Mouse (Mus musculus): ENCODE results near the gene Ltb. TPM values are rescaled to one million over a fixed set of nuclear protein-coding genes. Genes with fewer than 3 reads are reported as not detected.

Ltb gene
- polyA plus RNA-seq, 1 experiment from 2014 or later = 1.5 TPM

- ATAC-seq (replicated peaks; ENCODE audit: insufficient number of reproducible peaks, insufficient read depth, low FRiP score, low read depth) = no peak
- Histone ChIP-seq H3K4me1 (replicated peaks) (0 out of 2 replicates have a peak, but pooled peaks cover 4% of the 10 kb centered on the region), H3K9ac (no peak overlapping the region), H3K4me2 (no peak overlapping the region), H3K4me3 (no peak overlapping the region), H3K36me3 (no peaks in the 10 kb centered on the region), H3K27ac (no peak overlapping the region), H3K9me3 (replicated peaks) (no peaks in the 10 kb centered on the region), H3K27me3 (peaks cover 5% of the 10 kb centered on the region; the same call in 1 of the 2 replicates)
- 61% methylated on average over 3 of the region's 3 CpGs for WGBS
Observed at GRCm38 (mm10) chr17:35210593-35210992, 16.4 kb downstream of the Ltb start.

- Histone ChIP-seq H3K4me3 (no peak overlapping the region), H3K4me2 (no peak overlapping the region), H3K4me1 (replicated peaks) (0 out of 2 replicates have a peak, but pooled peaks cover 4% of the 10 kb centered on the region), H3K36me3 (no peaks in the 10 kb centered on the region), H3K9ac (no peak overlapping the region), H3K27me3 (no peaks in the 10 kb centered on the region), H3K9me3 (replicated peaks) (no peaks in the 10 kb centered on the region), H3K27ac (no peak overlapping the region)
- 86% methylated on average over 5 of the region's 5 CpGs for WGBS
- no peak for ATAC-seq (replicated peaks; ENCODE audit: insufficient number of reproducible peaks, insufficient read depth, low FRiP score, low read depth)
Observed at GRCm38 (mm10) chr17:35213071-35213470, 18.8 kb downstream of the Ltb start.

GRCm38 (mm10) chr17:35218516-35219193 lies 24.4 kb downstream of the Ltb start:
- H3K9ac ChIP-seq = no peak overlapping the region
- H3K27me3 ChIP-seq = no peaks in the 10 kb centered on the region
- H3K4me1 ChIP-seq (replicated peaks) = peaks cover 32% of the 10 kb centered on the region
- ATAC-seq (replicated peaks; ENCODE audit: insufficient number of reproducible peaks, insufficient read depth, low FRiP score, low read depth) = peak; percentile 72
- peak overlapping the region; percentile 33 for H3K4me2 ChIP-seq
- H3K36me3 ChIP-seq = peaks cover 6% of the 10 kb centered on the region; the same call in 1 of the 2 replicates
- no peak overlapping the region for H3K4me3 ChIP-seq
- peak overlapping the region; percentile 58 for H3K27ac ChIP-seq
- WGBS = 56% methylated on average over 18 of the region's 18 CpGs
- no peaks in the 10 kb centered on the region for H3K9me3 ChIP-seq (replicated peaks)

- WGBS = 54% methylated on average over 6 of the region's 6 CpGs
- no peaks in the 10 kb centered on the region for H3K27me3 ChIP-seq
- H3K4me3 ChIP-seq = no peak overlapping the region
- H3K9ac ChIP-seq = no peak overlapping the region
- peak overlapping the region; percentile 58 for H3K27ac ChIP-seq
- peaks cover 29% of the 10 kb centered on the region for H3K4me1 ChIP-seq (replicated peaks)
- H3K4me2 ChIP-seq = no peak overlapping the region
- no peaks in the 10 kb centered on the region for H3K9me3 ChIP-seq (replicated peaks)
- ATAC-seq (replicated peaks; ENCODE audit: insufficient number of reproducible peaks, insufficient read depth, low FRiP score, low read depth) = no peak
- H3K36me3 ChIP-seq = peaks cover 6% of the 10 kb centered on the region; the same call in 1 of the 2 replicates
Observed at GRCm38 (mm10) chr17:35219601-35220041, 25.4 kb downstream of the Ltb start.

GRCm38 (mm10) chr17:35220156-35220952 lies 26.1 kb downstream of the Ltb start, which contains the start of gene Gm16181:
Gene Gm16181, plus strand, starts transcription at chr17:35220834.
- Histone ChIP-seq H3K27ac (peak within 1 kb of the TSS; percentile 60), H3K4me3 (no peak within 1 kb of the TSS), H3K9me3 (replicated peaks) (no peaks in the 10 kb centered on the region), H3K4me2 (no peak within 1 kb of the TSS), H3K4me1 (replicated peaks) (peaks cover 28% of the 10 kb centered on the region), H3K27me3 (no peaks in the 10 kb centered on the region), H3K36me3 (peaks cover 11% of the 10 kb centered on the region; the same call in 1 of the 2 replicates), H3K9ac (no peak within 1 kb of the TSS)
- 66% methylated on average over 28 of the region's 28 CpGs for WGBS
- no peak for ATAC-seq (replicated peaks; ENCODE audit: insufficient number of reproducible peaks, insufficient read depth, low FRiP score, low read depth)

GRCm38 (mm10) chr17:35222299-35222698 lies 28.1 kb downstream of the Ltb start:
- 51% methylated on average over 6 of the region's 6 CpGs for WGBS
- no peak for ATAC-seq (replicated peaks; ENCODE audit: insufficient number of reproducible peaks, insufficient read depth, low FRiP score, low read depth)
- Histone ChIP-seq H3K9me3 (replicated peaks) (no peaks in the 10 kb centered on the region), H3K9ac (no peak overlapping the region), H3K27ac (peak overlapping the region; percentile 39), H3K36me3 (peaks cover 16% of the 10 kb centered on the region; the same call in 1 of the 2 replicates), H3K4me1 (replicated peaks) (peaks cover 34% of the 10 kb centered on the region), H3K4me3 (no peak overlapping the region), H3K4me2 (no peak overlapping the region), H3K27me3 (no peaks in the 10 kb centered on the region)

GRCm38 (mm10) chr17:35224641-35225040 lies 30.4 kb downstream of the Ltb start:
- Histone ChIP-seq H3K4me1 (replicated peaks) (peaks cover 22% of the 10 kb centered on the region), H3K4me3 (no peak overlapping the region), H3K9ac (no peak overlapping the region), H3K4me2 (no peak overlapping the region), H3K27me3 (no peaks in the 10 kb centered on the region), H3K36me3 (peaks cover 36% of the 10 kb centered on the region), H3K27ac (no peak overlapping the region), H3K9me3 (replicated peaks) (no peaks in the 10 kb centered on the region)
- ATAC-seq (replicated peaks; ENCODE audit: insufficient number of reproducible peaks, insufficient read depth, low FRiP score, low read depth) = no peak
- WGBS = 99% methylated on average over 4 of the region's 4 CpGs

GRCm38 (mm10) chr17:35225456-35225855 lies 31.2 kb downstream of the Ltb start:
- Histone ChIP-seq H3K4me1 (replicated peaks) (peaks cover 14% of the 10 kb centered on the region), H3K9ac (no peak overlapping the region), H3K4me3 (no peak overlapping the region), H3K9me3 (replicated peaks) (no peaks in the 10 kb centered on the region), H3K27ac (no peak overlapping the region), H3K36me3 (peaks cover 37% of the 10 kb centered on the region), H3K4me2 (no peak overlapping the region), H3K27me3 (no peaks in the 10 kb centered on the region)
- ATAC-seq (replicated peaks; ENCODE audit: insufficient number of reproducible peaks, insufficient read depth, low FRiP score, low read depth) = no peak
- WGBS = 90% methylated on average over 5 of the region's 5 CpGs

- no peaks in the 10 kb centered on the region for H3K27me3 ChIP-seq
- H3K4me2 ChIP-seq = no peak overlapping the region
- H3K4me3 ChIP-seq = no peak overlapping the region
- H3K27ac ChIP-seq = no peak overlapping the region
- H3K9ac ChIP-seq = no peak overlapping the region
- H3K4me1 ChIP-seq (replicated peaks) = 0 out of 2 replicates have a peak, but pooled peaks cover 7% of the 10 kb centered on the region
- peaks cover 42% of the 10 kb centered on the region for H3K36me3 ChIP-seq
- no peaks in the 10 kb centered on the region for H3K9me3 ChIP-seq (replicated peaks)
- 74% methylated on average over 14 of the region's 14 CpGs for WGBS
- no peak for ATAC-seq (replicated peaks; ENCODE audit: insufficient number of reproducible peaks, insufficient read depth, low FRiP score, low read depth)
Observed at GRCm38 (mm10) chr17:35226561-35227046, 32.4 kb downstream of the Ltb start.

GRCm38 (mm10) chr17:35231022-35231421 lies 36.8 kb downstream of the Ltb start:
- peaks cover 37% of the 10 kb centered on the region for H3K36me3 ChIP-seq
- no peak overlapping the region for H3K4me2 ChIP-seq
- H3K27me3 ChIP-seq = no peaks in the 10 kb centered on the region
- H3K27ac ChIP-seq = no peak overlapping the region
- H3K9me3 ChIP-seq (replicated peaks) = no peaks in the 10 kb centered on the region
- 87% methylated on average over 10 of the region's 10 CpGs for WGBS
- ATAC-seq (replicated peaks; ENCODE audit: insufficient number of reproducible peaks, insufficient read depth, low FRiP score, low read depth) = no peak
- peaks cover 37% of the 10 kb centered on the region for H3K4me1 ChIP-seq (replicated peaks)
- no peak overlapping the region for H3K9ac ChIP-seq
- no peak overlapping the region for H3K4me3 ChIP-seq

GRCm38 (mm10) chr17:35232043-35232442 lies 37.8 kb downstream of the Ltb start:
- no peak overlapping the region for H3K9ac ChIP-seq
- H3K27ac ChIP-seq = peak overlapping the region; percentile 96; the same call in 1 of the 2 replicates
- peaks cover 34% of the 10 kb centered on the region for H3K4me1 ChIP-seq (replicated peaks)
- no peaks in the 10 kb centered on the region for H3K27me3 ChIP-seq
- ATAC-seq (replicated peaks; ENCODE audit: insufficient number of reproducible peaks, insufficient read depth, low FRiP score, low read depth) = no peak
- WGBS = 10% methylated on average over 12 of the region's 12 CpGs
- no peak overlapping the region for H3K4me2 ChIP-seq
- H3K36me3 ChIP-seq = peaks cover 35% of the 10 kb centered on the region
- H3K9me3 ChIP-seq (replicated peaks) = no peaks in the 10 kb centered on the region
- no peak overlapping the region for H3K4me3 ChIP-seq
